Mouse (Mus musculus): ENCODE data around the gene Fads1. TPM values are rescaled to one million over a fixed set of nuclear protein-coding genes. Genes with fewer than 3 reads are reported as not detected.

Fads1 gene
- polyA plus RNA-seq, 1 experiment from 2014 or later: 36.3 TPM

- TF ChIP-seq CTCF (IDR thresholded peaks at IDR 0.05; ENCODE audit: low read depth) (no peak), EP300 (optimal IDR thresholded peaks at IDR 0.05) (no peak)
- Histone ChIP-seq H3K4me3 (ENCODE audit: low read depth, low read length) (no peak overlapping the region), H3K27me3 (ENCODE audit: control insufficient read depth, insufficient read depth, low read length) (no peaks in the 10 kb centered on the region), H3K4me2 (replicated peaks; ENCODE audit: low read depth) (no peak overlapping the region), H3K36me3 (ENCODE audit: control insufficient read depth, insufficient read depth, low read length) (no peaks in the 10 kb centered on the region), H3K27ac (replicated peaks) (no peak overlapping the region), H3K4me1 (replicated peaks; ENCODE audit: control insufficient read depth, insufficient read depth) (0 out of 2 replicates have a peak, but pooled peaks cover 4% of the 10 kb centered on the region), H3K9me3 (ENCODE audit: control insufficient read depth, low read length) (no peaks in the 10 kb centered on the region), H3K9ac (ENCODE audit: low read length) (no peak overlapping the region)
- ATAC-seq (ENCODE audit: low FRiP score, low TSS enrichment) (no peak), DNase-seq (ENCODE audit: low spot score) (no peak)
- WGBS: 50% methylated on average over 9 of the region's 9 CpGs
These were observed 49.8 kb downstream of the Fads1 start for GRCm38 (mm10) chr19:10232327-10233017.

- Histone ChIP-seq H3K4me3 (ENCODE audit: low read depth, low read length) (no peak overlapping the region), H3K36me3 (ENCODE audit: control insufficient read depth, insufficient read depth, low read length) (no peaks in the 10 kb centered on the region), H3K27ac (replicated peaks) (peak overlapping the region; percentile 56), H3K27me3 (ENCODE audit: control insufficient read depth, insufficient read depth, low read length) (no peaks in the 10 kb centered on the region), H3K4me1 (replicated peaks; ENCODE audit: control insufficient read depth, insufficient read depth) (no peaks in the 10 kb centered on the region), H3K9ac (ENCODE audit: low read length) (no peak overlapping the region), H3K9me3 (ENCODE audit: control insufficient read depth, low read length) (no peaks in the 10 kb centered on the region), H3K4me2 (replicated peaks; ENCODE audit: low read depth) (no peak overlapping the region)
- ATAC-seq (ENCODE audit: low FRiP score, low TSS enrichment) (peak; percentile 74), DNase-seq (ENCODE audit: low spot score) (peak; percentile 89)
- WGBS: 57% methylated on average over 9 of the region's 9 CpGs
- TF ChIP-seq EP300 (optimal IDR thresholded peaks at IDR 0.05) (no peak), CTCF (IDR thresholded peaks at IDR 0.05; ENCODE audit: low read depth) (no peak)
These were observed 53.3 kb downstream of the Fads1 start for GRCm38 (mm10) chr19:10235784-10236565.

GRCm38 (mm10) chr19:10238477-10238876, 55.8 kb downstream of the Fads1 start:
- H3K4me2 ChIP-seq (replicated peaks; ENCODE audit: low read depth): peak overlapping the region; percentile 74
- no peak overlapping the region; the same call in 1 of the 2 replicates for H3K4me3 ChIP-seq (ENCODE audit: low read depth, low read length)
- no peaks in the 10 kb centered on the region for H3K27me3 ChIP-seq (ENCODE audit: control insufficient read depth, insufficient read depth, low read length)
- H3K9ac ChIP-seq (ENCODE audit: low read length): no peak overlapping the region
- no peaks in the 10 kb centered on the region for H3K4me1 ChIP-seq (replicated peaks; ENCODE audit: control insufficient read depth, insufficient read depth)
- H3K36me3 ChIP-seq (ENCODE audit: control insufficient read depth, insufficient read depth, low read length): no peaks in the 10 kb centered on the region
- ATAC-seq (ENCODE audit: low FRiP score, low TSS enrichment) (peak; percentile 45), DNase-seq (ENCODE audit: low spot score) (peak; percentile 75)
- TF ChIP-seq EP300 (optimal IDR thresholded peaks at IDR 0.05): no peak
- WGBS: 52% methylated on average over 3 of the region's 3 CpGs
- H3K27ac ChIP-seq (replicated peaks): peak overlapping the region; percentile 73; the same call in 1 of the 2 replicates
- no peaks in the 10 kb centered on the region for H3K9me3 ChIP-seq (ENCODE audit: control insufficient read depth, low read length)

- 45% methylated on average over 2 of the region's 2 CpGs for WGBS
- Histone ChIP-seq H3K27ac (replicated peaks) (peak overlapping the region; percentile 50), H3K9ac (ENCODE audit: low read length) (peak overlapping the region; percentile 66; the same call in 1 of the 2 replicates), H3K27me3 (ENCODE audit: control insufficient read depth, insufficient read depth, low read length) (no peaks in the 10 kb centered on the region), H3K4me3 (ENCODE audit: low read depth, low read length) (peak overlapping the region; percentile 48), H3K9me3 (ENCODE audit: control insufficient read depth, low read length) (no peaks in the 10 kb centered on the region), H3K4me1 (replicated peaks; ENCODE audit: control insufficient read depth, insufficient read depth) (no peaks in the 10 kb centered on the region), H3K4me2 (replicated peaks; ENCODE audit: low read depth) (peak overlapping the region; percentile 74), H3K36me3 (ENCODE audit: control insufficient read depth, insufficient read depth, low read length) (no peaks in the 10 kb centered on the region)
- TF ChIP-seq EP300 (optimal IDR thresholded peaks at IDR 0.05) (no peak), CTCF (IDR thresholded peaks at IDR 0.05; ENCODE audit: low read depth) (no peak)
- DNase-seq (ENCODE audit: low spot score) (no peak), ATAC-seq (ENCODE audit: low FRiP score, low TSS enrichment) (no peak)
These were observed 56.7 kb downstream of the Fads1 start for GRCm38 (mm10) chr19:10239419-10239818.

- WGBS: under 1% methylated on average over 24 of the region's 26 CpGs
- TF ChIP-seq EP300 (optimal IDR thresholded peaks at IDR 0.05): no peak
- no peak for TF ChIP-seq CTCF (IDR thresholded peaks at IDR 0.05; ENCODE audit: low read depth)
- H3K27ac ChIP-seq (replicated peaks): peak overlapping the region; percentile 50
These were observed 57.4 kb downstream of the Fads1 start for GRCm38 (mm10) chr19:10239975-10240653.

More at GRCm38 (mm10) chr19:10239975-10240653, 57.4 kb downstream of the Fads1 start:
- Histone ChIP-seq H3K36me3 (ENCODE audit: control insufficient read depth, insufficient read depth, low read length) (no peaks in the 10 kb centered on the region), H3K4me3 (ENCODE audit: low read depth, low read length) (peak overlapping the region; percentile 48), H3K4me1 (replicated peaks; ENCODE audit: control insufficient read depth, insufficient read depth) (no peaks in the 10 kb centered on the region), H3K9me3 (ENCODE audit: control insufficient read depth, low read length) (no peaks in the 10 kb centered on the region), H3K9ac (ENCODE audit: low read length) (peak overlapping the region; percentile 66), H3K27me3 (ENCODE audit: control insufficient read depth, insufficient read depth, low read length) (no peaks in the 10 kb centered on the region), H3K4me2 (replicated peaks; ENCODE audit: low read depth) (peak overlapping the region; percentile 74)
- ATAC-seq (ENCODE audit: low FRiP score, low TSS enrichment): no peak; the same call in 1 of the 2 replicates
- no peak for DNase-seq (ENCODE audit: low spot score)

Data from stomach, postnatal 0 days (tissue).